Mouse (Mus musculus) liver, embryonic 14.5 days (tissue): ENCODE data around the gene Atp2b4.

Source experiments
- CTCF ChIP-seq: IDR thresholded peaks from 2 replicates; pipeline ENCODE4 v1.5.1; 2016; ENCODE audit warnings: antibody characterized with exemption, low read depth, control low read depth
- EP300 ChIP-seq: IDR thresholded peaks from 2 replicates; pipeline ENCODE4 v1.6.1; 2016; ENCODE audit warnings: antibody characterized with exemption, low read depth

GRCm38 (mm10) chr1:133745078-133745495, 55.8 kb downstream of the Atp2b4 start:
- TF ChIP-seq CTCF (no peak), EP300 (no peak)
